Mouse (Mus musculus): ENCODE data around the gene Hes7. TPM values are rescaled to one million over a fixed set of nuclear protein-coding genes. Genes with fewer than 3 reads are reported as not detected.

Gene Hes7
- total RNA-seq, 2 experiments from 2014 or later = 0.34 to 0.54 TPM

DNA sequence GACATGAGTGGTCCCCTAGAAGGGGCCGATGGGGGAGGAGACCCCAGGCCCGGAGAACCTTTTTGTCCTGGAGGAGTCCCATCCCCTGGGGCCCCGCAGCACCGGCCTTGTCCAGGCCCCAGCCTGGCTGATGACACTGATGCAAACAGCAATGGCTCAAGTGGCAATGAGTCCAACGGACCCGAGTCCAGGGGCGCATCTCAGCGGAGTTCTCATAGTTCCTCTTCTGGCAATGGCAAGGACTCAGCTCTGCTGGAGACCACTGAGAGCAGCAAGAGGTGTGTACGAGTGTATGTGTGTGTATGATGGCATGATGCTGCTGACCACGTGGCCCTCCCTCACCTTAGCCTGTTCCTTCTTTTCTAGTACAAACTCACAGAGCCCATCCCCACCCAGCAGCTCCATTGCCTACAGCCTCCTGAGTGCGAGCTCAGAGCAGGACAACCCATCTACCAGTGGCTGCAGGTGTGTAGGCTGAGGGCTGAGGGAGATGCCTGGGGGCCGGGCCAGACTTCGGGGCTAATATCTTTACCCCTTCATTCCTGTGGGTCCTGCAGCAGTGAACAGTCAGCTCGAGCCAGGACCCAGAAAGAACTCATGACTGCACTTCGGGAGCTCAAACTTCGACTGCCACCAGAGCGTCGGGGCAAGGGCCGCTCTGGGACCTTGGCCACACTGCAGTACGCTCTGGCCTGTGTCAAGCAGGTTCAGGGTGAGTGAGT, 19.4 kb upstream of the Hes7 start:
- DNase-seq (ENCODE audit: low spot score in 2 of 2) = no peak

DNA sequence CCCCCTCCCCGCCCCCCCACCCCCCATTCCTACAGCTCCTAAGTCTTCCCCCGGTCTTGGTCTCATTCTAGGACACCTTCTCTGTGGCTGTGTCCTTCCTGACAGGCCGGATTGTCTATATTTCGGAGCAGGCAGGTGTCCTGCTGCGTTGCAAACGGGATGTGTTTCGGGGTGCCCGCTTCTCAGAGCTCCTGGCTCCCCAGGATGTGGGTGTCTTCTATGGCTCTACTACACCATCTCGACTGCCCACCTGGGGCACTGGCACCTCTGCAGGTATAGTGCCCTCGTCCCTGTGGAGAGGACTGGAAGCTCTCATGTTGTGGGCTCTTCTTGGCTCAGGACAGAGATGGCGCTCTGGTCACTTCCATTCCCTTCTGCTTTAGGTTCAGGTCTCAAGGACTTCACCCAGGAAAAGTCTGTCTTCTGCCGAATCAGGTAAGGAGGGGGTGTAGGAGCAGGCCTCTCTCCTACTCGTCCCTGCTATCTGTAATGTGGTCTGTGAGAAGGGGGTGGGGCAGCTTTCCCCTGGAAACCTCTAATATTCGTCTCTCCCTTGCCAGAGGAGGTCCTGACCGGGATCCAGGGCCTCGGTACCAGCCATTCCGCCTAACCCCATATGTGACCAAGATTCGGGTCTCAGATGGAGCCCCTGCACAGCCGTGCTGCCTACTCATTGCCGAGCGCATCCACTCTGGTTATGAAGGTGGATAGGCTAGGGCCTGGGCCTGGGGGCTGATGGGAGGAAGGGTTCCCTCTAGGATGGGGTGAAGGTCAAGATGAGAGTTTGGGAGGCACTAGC, 18.4 kb upstream of the Hes7 start:
- DNase-seq (ENCODE audit: low spot score in 2 of 2) = no peak

DNA sequence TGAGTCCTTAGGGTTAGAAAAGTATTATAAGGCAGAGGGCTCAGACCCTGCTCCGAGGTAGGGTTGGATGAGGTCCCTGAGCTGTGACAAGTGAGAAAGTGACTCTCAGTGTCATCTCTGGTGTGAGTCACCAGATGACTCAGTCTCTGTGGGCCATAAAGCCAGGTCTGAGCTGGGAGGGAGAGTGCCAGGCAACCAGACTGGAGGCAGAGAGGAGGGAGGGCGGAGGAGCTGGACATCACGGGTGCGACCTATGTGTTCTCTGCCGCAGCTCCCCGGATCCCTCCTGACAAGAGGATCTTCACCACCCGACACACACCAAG, 17.8 kb upstream of the Hes7 start:
- DNase-seq (ENCODE audit: low spot score in 2 of 2) = no peak

DNA sequence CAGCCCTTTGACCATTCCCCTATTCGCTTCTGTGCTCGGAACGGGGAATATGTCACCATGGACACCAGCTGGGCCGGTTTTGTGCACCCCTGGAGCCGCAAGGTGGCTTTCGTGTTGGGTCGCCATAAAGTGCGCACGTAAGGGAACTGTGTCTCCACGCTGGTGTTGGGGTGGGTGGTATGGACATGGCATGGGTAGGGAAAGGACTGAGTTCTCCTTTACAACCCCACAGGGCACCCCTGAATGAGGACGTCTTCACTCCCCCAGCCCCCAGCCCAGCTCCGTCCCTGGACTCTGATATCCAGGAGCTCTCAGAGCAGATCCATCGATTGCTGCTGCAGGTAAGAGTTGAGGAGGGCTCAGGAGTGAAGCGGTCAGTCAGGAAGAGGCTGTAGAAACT, 17.1 kb upstream of the Hes7 start:
- peak in 1 of 2 experiments; percentile 11 for DNase-seq (ENCODE audit: low spot score in 2 of 2)

DNA sequence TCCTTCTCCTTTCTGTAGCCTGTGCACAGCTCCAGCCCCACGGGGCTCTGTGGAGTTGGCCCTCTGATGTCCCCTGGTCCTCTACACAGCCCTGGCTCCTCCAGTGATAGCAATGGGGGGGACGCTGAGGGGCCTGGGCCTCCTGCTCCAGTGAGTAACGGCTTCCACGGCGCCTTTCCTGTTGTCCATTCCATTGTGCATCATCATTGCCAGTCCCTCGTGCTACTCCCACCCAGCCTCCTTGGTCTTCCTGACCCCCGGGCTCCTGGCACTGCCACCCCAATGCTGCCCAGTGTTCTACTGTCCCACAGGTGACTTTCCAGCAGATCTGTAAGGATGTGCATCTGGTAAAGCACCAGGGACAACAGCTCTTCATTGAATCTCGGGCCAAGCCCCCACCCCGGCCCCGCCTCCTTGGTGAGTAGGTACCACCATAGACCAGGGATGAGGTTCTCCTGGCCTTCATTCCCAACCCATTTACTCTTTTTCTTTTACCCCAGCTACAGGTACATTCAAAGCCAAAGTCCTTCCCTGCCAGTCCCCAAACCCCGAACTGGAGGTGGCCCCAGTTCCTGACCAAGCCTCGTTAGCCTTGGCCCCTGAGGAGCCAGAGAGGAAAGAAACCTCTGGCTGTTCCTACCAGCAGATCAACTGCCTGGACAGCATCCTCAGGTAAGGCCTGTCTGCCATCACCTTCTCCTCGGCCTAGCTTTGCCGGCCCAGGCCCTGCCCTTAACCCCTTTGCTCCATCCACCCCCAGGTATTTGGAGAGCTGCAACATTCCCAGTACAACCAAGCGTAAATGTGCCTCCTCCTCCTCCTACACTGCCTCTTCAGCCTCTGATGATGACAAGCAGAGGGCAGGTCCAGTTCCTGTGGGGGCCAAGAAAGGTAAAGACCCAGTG, 16.4 kb upstream of the Hes7 start:
- DNase-seq (ENCODE audit: low spot score in 2 of 2) = peak in 1 of 2 experiments; percentile 9

DNA sequence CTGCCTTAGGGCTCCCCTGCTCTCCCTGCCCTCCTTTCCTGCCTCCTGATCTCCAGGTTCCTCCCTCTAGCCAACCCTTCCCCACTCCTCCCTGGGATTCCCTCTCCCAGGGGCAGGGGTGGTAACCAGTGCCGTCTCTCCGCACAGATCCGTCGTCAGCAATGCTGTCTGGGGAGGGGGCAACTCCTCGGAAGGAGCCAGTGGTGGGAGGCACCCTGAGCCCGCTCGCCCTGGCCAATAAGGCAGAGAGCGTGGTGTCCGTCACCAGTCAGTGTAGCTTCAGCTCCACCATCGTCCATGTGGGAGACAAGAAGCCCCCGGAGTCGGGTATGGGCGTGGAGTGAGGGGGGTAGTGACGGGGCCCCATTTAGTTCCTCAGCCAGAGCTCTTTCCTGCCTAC, 15.7 kb upstream of the Hes7 start:
- no peak for DNase-seq (ENCODE audit: low spot score in 2 of 2)

DNA sequence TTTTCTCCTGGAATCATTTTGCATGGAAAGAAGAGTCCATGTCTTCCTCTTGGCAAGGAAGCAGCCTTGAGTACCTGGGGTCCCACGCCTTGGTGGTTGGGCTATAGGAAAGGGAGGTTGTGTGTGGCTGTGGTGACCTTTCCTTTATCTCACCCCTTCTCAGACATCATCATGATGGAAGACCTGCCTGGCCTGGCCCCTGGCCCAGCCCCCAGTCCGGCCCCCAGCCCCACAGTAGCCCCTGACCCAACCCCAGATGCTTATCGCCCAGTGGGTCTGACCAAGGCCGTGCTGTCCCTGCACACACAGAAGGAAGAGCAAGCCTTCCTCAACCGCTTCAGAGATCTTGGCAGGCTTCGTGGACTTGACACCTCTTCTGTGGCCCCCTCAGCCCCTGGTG, 15.0 kb upstream of the Hes7 start:
- no peak for DNase-seq (ENCODE audit: low spot score in 2 of 2)

DNA sequence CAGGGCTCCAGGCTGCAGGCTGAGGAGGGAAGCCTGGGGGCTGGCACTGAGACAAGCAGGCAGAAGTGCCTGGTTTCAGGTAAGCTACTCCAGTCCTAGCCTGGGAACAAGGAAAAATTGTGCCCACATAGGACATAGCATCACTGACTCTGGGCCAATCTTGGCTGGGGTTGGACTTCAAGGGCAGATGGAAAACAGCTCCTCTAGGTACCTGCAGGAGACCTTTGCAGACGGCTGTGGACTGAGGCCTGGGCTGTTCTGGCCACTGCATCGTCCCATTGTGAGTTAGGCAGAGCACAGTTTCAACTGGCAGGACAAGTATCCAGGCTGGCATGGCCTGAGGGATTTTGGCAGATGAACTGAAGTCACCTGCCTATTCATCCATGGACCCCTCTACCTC, 14.4 kb upstream of the Hes7 start:
- no peak for DNase-seq (ENCODE audit: low spot score in 2 of 2)

DNA sequence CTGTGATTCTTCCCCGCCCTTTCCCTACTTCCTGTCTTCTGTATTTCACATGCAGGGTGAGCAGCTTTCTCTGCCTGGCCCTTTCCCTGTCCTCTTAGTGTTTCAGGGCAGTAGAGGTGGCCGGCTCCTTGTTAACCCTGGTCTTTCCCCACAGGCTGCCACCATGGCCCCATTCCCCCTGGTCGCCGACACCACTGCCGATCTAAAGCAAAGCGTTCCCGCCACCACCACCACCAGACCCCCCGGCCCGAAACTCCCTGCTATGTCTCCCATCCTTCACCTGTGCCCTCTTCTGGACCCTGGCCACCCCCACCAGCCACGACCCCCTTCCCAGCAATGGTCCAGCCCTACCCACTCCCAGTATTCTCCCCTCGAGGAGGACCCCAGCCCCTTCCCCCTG, 13.9 kb upstream of the Hes7 start:
- DNase-seq (ENCODE audit: low spot score in 2 of 2) = peak in 1 of 2 experiments; percentile 14

DNA sequence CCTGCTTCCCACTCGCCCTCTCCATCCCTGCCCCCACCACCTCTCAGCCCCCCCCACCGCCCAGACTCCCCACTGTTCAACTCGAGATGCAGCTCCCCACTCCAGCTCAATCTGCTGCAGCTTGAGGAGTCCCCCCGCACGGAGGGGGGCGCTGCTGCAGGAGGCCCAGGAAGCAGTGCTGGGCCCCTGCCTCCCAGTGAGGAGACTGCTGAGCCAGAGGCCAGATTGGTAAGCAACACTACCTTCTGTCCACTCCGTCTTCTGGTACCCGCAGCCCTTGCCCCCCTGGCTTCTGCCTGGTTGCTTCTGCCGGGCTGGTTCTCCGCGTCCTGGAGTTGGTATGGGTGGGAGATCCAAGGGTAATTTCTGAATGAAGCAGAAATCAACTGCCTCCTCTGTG, 13.4 kb upstream of the Hes7 start:
- DNase-seq (ENCODE audit: low spot score in 2 of 2) = no peak

DNA sequence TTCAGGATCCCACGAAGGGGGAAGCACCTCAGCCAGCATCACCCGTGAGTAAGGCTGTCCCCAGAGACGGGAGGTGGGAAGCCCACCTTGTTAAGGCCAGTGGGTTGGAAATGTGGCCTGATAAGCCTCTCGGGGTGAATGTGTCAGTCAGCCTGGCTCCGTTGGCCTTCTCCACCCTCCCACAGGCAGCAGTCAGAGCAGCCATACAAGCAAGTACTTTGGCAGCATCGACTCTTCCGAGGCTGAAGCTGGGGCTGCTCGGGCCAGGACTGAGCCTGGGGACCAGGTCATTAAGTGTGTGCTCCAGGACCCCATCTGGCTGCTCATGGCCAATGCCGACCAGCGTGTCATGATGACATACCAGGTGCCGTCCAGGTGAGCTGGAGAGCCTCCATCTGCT, 12.5 kb upstream of the Hes7 start:
- DNase-seq (ENCODE audit: low spot score in 2 of 2) = peak in 1 of 2 experiments; percentile 8

DNA sequence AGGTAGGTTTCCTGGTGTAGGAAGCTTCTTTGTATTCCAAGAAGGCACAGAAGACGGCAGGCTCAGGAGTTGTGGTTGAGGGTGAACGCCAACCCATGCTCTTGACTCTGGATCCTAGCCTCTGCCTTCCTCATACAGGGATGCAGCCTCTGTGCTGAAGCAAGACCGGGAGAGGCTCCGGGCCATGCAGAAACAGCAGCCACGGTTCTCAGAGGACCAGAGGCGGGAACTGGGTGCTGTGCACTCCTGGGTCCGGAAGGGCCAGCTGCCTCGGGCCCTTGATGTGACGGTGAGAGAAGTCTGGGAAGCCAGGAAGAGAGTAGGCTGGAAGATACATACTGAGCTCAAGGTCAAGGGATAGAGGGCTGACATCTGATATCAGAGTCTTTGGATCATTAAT, 12.0 kb upstream of the Hes7 start:
- DNase-seq (ENCODE audit: low spot score in 2 of 2) = no peak

DNA sequence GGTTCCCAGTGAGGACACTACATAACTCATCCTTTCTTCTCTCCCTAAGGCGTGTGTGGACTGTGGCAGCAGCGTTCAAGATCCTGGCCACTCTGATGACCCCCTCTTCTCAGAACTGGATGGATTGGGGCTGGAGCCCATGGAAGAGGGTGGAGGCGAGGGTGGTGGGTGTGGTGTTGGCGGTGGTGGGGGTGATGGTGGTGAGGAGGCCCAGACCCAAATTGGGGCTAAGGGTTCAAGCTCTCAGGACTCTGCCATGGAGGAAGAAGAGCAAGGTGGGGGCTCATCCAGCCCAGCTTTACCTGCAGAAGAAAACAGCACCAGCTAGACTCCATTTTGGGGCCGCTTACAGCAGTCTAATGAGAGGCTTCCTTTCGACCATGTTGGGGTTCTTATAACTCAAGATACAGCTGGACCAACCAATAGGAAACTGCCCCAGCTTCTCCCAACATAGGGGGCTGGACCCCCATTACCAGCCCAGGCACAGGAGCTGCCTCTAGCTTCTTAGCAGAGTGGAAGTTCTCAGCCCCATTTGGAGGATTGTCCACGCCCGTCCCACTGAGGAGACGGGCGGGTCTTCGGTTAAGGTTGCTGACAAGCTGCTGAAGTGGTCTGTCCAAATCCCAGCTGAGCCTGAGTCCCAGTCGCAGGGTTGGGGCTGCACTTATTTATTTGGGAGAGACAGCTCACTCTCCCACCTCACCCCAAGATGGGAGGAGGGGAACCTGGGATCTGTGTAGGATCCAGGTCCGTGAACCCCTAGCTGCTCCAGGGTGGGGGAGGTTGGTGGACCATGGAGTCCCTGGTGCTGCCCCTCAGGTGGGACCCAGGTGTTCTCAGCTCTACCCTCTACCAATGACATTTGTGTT, 10.9 kb upstream of the Hes7 start:
- peak in 1 of 2 experiments; percentile 12 for DNase-seq (ENCODE audit: low spot score in 2 of 2)

DNA sequence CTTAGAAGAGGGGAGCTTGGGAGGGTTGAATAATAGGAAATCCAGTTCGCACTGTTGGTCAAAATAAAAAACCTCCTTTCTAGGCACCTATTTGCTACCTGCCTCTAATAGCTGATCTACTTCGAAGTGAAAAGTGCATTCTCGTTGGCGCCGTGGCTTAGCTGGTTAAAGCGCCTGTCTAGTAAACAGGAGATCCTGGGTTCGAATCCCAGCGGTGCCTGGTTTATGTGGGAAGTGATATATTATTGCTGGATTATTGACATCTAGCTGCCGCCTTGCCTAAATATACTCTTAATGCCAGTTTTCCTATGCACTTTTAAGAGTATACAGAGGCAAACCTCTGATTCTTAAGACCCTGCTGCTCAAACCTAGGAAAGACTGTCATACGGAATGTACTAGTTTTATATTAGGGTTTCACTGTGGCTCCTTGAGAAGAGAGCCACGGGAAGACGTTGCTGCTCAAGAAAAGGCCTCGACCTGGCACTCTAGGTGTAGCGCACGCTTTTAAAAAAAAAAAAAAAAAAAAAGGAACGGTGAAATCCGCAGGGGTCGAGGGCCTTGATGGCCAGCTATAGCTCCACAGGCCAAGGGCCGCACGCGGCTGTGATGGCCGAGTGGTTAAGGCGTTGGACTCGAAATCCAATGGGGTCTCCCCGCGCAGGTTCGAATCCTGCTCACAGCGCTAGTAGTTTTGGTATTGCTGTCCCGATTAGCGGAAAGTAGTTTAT, 9.7 kb upstream of the Hes7 start:
- DNase-seq (ENCODE audit: low spot score in 2 of 2) = peak; percentile 92 to 94

DNA sequence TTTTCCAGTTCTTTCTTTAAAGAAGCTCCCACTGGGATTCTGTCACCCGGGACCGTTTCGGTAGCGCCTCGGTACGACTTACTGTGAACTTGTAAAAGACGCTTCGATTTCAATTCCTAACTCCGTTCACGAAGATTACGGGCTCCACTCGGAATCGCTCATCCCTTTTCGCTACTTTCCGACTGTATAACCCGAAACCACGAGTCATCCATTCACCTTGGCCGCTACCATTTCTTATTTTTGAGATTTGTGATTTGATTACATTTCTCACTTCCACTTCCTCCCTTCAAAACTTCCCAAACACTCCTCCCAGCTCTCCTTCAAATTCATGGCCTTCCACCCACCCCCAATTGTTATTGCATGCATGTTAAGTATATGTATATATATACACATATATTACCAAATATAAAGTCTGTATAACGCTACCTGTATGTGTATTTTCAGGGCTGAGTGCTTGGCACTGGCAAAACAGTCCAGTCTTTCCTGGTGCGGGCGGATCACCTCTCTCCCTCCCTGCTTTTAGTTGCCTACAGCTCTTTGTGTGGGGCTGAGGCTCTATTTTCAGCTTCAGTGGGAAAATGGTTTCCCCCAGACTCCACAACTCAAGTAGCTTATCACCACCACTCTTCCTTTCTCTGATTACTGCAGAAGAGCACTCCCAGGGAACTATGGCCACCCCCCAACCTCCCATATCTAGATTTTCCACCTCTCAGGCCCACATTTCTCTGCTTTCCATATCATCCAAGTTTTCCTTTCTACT, 9.0 kb upstream of the Hes7 start:
- no peak for DNase-seq (ENCODE audit: low spot score in 2 of 2)

DNA sequence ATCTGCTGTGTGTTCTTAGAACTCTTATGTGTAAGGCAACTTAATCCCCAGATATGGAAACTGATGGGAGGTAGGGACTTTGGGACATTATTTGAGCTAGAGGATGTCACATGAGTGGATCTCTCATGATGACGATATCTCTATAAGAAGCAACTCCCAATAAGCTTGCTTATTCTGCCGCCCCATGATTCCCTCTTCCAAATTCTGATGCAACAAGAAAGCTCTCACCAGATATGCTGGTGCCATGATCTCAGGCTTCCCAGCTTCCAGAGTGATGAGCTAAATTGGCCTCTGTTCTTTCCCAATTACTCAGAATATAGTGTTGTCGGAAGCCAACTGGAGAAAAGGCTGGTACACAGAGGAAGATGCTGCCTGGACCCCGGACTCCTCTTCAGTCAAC, 8.3 kb upstream of the Hes7 start:
- no peak for DNase-seq (ENCODE audit: low spot score in 2 of 2)

DNA sequence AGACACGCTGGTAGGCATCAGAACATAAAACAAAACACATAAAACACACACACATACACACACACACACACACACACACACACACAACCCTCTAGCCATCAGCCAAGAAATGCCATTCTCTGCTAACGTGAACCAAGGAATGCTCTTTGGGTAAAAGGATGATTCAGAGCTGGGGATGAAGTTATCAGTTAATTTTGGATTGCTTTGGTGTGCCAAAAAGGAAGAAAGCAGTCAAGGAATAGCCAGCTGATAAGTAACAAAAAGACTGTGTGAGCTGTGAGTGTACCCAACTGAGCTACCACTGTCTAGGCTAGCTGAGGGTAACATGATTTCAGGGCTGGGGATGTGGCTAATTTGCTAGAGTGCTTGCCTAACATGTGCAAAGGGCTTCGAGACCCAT, 6.2 kb upstream of the Hes7 start:
- DNase-seq (ENCODE audit: low spot score in 2 of 2) = no peak

DNA sequence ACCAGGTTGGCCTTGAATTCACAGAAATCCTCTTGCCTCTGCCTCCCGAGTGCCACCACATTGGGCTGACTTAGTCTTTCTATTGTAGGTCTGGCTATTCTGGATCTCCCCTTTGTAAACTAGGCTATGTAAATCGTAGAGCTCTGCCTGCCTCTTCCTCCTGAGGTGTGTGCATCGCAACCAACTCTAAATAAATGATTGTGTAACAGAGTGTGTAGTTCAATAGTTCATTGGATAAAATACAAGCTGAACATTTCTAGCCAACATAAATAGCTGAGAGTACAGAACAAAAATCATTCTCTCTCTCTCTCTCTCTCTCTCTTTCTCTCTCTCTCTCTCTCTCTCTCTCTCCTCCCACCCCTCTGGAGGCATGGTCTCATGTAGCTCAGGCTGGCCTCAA, 5.6 kb upstream of the Hes7 start:
- DNase-seq (ENCODE audit: low spot score in 2 of 2) = no peak

DNA sequence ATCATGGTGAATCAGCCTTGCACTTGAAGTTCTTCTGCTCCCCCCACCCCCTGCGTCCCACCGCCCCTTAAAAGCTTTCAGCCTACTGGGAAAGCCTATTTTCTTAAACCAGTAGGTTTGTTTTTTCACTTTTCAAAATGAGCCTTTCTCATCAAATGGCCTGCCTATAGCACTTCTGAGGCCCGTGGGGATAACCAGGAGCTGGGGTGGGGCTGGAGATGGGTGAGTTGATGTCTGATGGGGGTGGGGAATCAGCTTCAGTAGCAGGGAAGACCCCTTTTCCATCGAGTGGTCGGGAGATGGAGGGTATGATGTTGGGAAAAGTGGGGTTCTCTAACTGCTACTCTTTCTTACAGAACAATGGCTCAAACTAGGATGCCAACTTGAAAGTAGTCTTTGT, 3.4 kb upstream of the Hes7 start:
- no peak for DNase-seq (ENCODE audit: low spot score in 2 of 2)
